Mouse (Mus musculus) neural tube, embryonic 13.5 days (tissue): Measurements from ENCODE around the gene Fras1. TPM values are rescaled to one million over a fixed set of nuclear protein-coding genes. Genes with fewer than 3 reads are reported as not detected.

Experiments
- ATAC-seq: fragments of 200-750 bp; cut with Nextera tagmentation; 2 replicates; pipeline ENCODE4 v1.8.0; 2017; ENCODE audit warnings: low read depth, mild to moderate bottlenecking, moderate TSS enrichment, moderate library complexity
- H3K27ac ChIP-seq: fragments of 300-500 bp; sonication (generic); replicated peaks from 2 replicates; pipeline ENCODE4 v1.5.1; 2015; ENCODE audit warnings: moderate library complexity, mild to moderate bottlenecking, inconsistent platforms
- H3K27me3 ChIP-seq: fragments of 300-500 bp; sonication (generic); 2 replicates; pipeline ENCODE4 v1.6.1; 2015; ENCODE audit warnings: mild to moderate bottlenecking, inconsistent platforms
- H3K36me3 ChIP-seq: fragments of 300-500 bp; sonication (generic); 2 replicates; pipeline ENCODE4 v1.6.1; 2015; ENCODE audit warnings: mild to moderate bottlenecking, inconsistent platforms
- H3K4me1 ChIP-seq: fragments of 300-500 bp; sonication (generic); replicated peaks from 2 replicates; pipeline ENCODE4 v1.6.1; 2015; ENCODE audit warnings: inconsistent platforms
- H3K4me2 ChIP-seq: fragments of 300-500 bp; sonication (generic); 2 replicates; pipeline ENCODE4 v1.6.1; 2015; ENCODE audit warnings: inconsistent platforms, mild to moderate bottlenecking, moderate library complexity
- H3K4me3 ChIP-seq: fragments of 300-500 bp; sonication (generic); 2 replicates; pipeline ENCODE4 v1.5.1; 2015; ENCODE audit warnings: mild to moderate bottlenecking, inconsistent platforms
- H3K9ac ChIP-seq: fragments of 300-500 bp; sonication (generic); 2 replicates; pipeline ENCODE4 v1.6.1; 2015; ENCODE audit warnings: moderate library complexity, mild to moderate bottlenecking, inconsistent platforms
- H3K9me3 ChIP-seq: fragments of 300-500 bp; sonication (generic); 2 replicates; pipeline ENCODE4 v1.6.1; 2016; ENCODE audit warnings: inconsistent platforms
- WGBS: fragments of 180-500 bp; shearing (Covaris S2); methylation state at CpG from one replicate; pipeline ENCODE4 v1.1.7; 2015; 5-methylcytosine and 5-hydroxymethylcytosine counted together
- polyA plus RNA-seq: library from polyadenylated mRNA; unstranded; fragments of >200 nt; fragmentation: Nextera tagmentation; extraction: Ambion mirVana; gene quantifications from 2 replicates; pipeline ENCODE4 v1.2.1, GENCODE M21; 2015

The Fras1 gene
- polyA plus RNA-seq, 1 experiment from 2014 or later: 2.3 TPM

DNA sequence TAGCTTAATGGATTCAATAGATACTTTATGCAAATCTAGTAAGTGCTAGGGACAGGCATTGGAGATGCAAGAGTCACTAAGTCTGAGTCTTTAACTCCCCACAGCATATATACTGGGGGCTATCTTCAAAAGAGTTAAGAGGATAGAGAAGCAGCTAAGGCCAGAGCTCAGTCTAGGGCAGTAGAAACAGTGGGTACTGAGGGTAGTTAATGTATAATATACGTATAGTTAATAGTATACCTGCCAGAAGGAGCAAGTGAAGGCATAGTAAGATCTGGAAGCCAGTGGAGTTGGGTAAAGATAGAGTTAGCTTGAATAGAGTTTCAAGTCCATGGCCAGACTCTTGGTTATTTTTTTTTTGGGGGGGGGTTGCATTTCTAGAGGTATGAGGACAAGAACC lies 128.6 kb downstream of the Fras1 start:
- Histone ChIP-seq H3K4me1 (no peaks in the 10 kb centered on the region), H3K4me3 (no peak overlapping the region), H3K27ac (no peak overlapping the region), H3K27me3 (no peaks in the 10 kb centered on the region), H3K9me3 (no peaks in the 10 kb centered on the region), H3K4me2 (no peak overlapping the region), H3K9ac (no peak overlapping the region), H3K36me3 (no peaks in the 10 kb centered on the region)
- 83% methylated on average over 1 of the region's 1 CpGs for WGBS
- ATAC-seq: no peak

- no peak for ATAC-seq
- Histone ChIP-seq H3K27me3 (no peaks in the 10 kb centered on the region), H3K36me3 (no peaks in the 10 kb centered on the region), H3K4me3 (no peak overlapping the region), H3K4me2 (no peak overlapping the region), H3K9ac (no peak overlapping the region), H3K9me3 (no peaks in the 10 kb centered on the region), H3K27ac (no peak overlapping the region), H3K4me1 (no peaks in the 10 kb centered on the region)
- 85% methylated on average over 5 of the region's 5 CpGs for WGBS
Measured at GRCm38 (mm10) chr5:96511005-96511404, 137.2 kb downstream of the Fras1 start.

DNA sequence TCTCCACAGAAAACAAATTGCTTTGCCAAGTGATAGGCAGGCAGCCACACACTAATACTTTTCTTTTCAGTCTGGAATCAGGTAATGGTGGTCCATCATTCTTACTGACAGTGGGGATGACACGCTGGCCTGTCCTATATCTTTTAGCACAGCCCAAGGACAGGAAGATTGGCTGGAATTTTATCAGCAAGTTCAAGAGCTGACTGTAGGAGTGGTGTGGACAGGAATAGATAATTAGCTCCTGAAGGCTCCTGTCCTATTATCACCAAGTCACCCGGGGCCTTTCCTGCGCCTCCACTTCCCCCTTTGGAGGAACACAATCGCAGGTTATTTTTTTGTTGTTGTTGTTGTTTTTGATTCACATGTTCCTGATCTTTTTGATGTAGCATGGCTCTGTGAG lies 139.6 kb downstream of the Fras1 start:
- Histone ChIP-seq H3K36me3 (no peaks in the 10 kb centered on the region), H3K4me3 (no peak overlapping the region), H3K27me3 (no peaks in the 10 kb centered on the region), H3K9me3 (no peaks in the 10 kb centered on the region), H3K9ac (no peak overlapping the region), H3K27ac (no peak overlapping the region), H3K4me1 (no peaks in the 10 kb centered on the region), H3K4me2 (no peak overlapping the region)
- WGBS: 86% methylated on average over 4 of the region's 4 CpGs
- ATAC-seq: no peak

DNA sequence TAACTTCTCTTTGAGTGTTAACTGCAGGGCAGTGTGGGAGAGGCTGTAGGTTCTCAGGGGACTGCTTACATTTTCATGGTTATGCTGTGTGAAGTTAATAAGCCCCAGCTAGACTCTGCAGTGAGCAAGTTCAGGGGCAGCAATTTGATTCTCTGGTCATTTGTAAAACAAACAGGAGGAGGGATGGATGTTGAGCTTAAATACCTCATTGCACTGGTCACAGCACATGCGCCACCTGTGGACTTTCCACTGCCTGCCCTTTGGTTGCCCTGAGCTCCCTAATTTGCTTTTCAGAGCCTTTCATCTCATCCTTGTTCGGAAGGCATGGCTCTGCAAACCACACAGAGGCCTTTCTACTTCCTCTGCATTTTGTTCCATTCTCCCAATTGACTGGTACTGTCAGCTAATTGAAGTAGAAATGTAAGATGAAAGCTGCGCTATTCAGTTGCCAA lies 142.1 kb downstream of the Fras1 start:
- no peak for ATAC-seq
- 78% methylated on average over 3 of the region's 3 CpGs for WGBS
- Histone ChIP-seq H3K9ac (no peak overlapping the region), H3K36me3 (no peaks in the 10 kb centered on the region), H3K4me1 (no peaks in the 10 kb centered on the region), H3K27me3 (no peaks in the 10 kb centered on the region), H3K4me2 (no peak overlapping the region), H3K4me3 (no peak overlapping the region), H3K9me3 (no peaks in the 10 kb centered on the region), H3K27ac (no peak overlapping the region)

GRCm38 (mm10) chr5:96516329-96516728 lies 142.6 kb downstream of the Fras1 start:
- H3K4me3 ChIP-seq: no peak overlapping the region
- no peak overlapping the region for H3K9ac ChIP-seq
- no peak overlapping the region for H3K4me2 ChIP-seq
- H3K27me3 ChIP-seq: no peaks in the 10 kb centered on the region
- WGBS: 86% methylated on average over 6 of the region's 6 CpGs
- H3K27ac ChIP-seq: no peak overlapping the region
- no peaks in the 10 kb centered on the region for H3K4me1 ChIP-seq
- no peaks in the 10 kb centered on the region for H3K9me3 ChIP-seq
- no peaks in the 10 kb centered on the region for H3K36me3 ChIP-seq
- no peak for ATAC-seq

- WGBS: 92% methylated on average over 9 of the region's 9 CpGs
- Histone ChIP-seq H3K9ac (no peak overlapping the region), H3K4me1 (no peaks in the 10 kb centered on the region), H3K4me3 (no peak overlapping the region), H3K36me3 (no peaks in the 10 kb centered on the region), H3K27me3 (no peaks in the 10 kb centered on the region), H3K4me2 (no peak overlapping the region), H3K27ac (no peak overlapping the region), H3K9me3 (no peaks in the 10 kb centered on the region)
- no peak for ATAC-seq
Measured at GRCm38 (mm10) chr5:96521541-96521940, 147.8 kb downstream of the Fras1 start.

- H3K27me3 ChIP-seq: no peaks in the 10 kb centered on the region
- H3K9ac ChIP-seq: no peak overlapping the region
- H3K27ac ChIP-seq: no peak overlapping the region
- H3K4me2 ChIP-seq: no peak overlapping the region
- no peak overlapping the region for H3K4me3 ChIP-seq
- no peaks in the 10 kb centered on the region for H3K9me3 ChIP-seq
- no peaks in the 10 kb centered on the region for H3K4me1 ChIP-seq
- 81% methylated on average over 5 of the region's 5 CpGs for WGBS
- no peak for ATAC-seq
- H3K36me3 ChIP-seq: no peaks in the 10 kb centered on the region
Measured at GRCm38 (mm10) chr5:96522909-96523409, 149.2 kb downstream of the Fras1 start.

DNA sequence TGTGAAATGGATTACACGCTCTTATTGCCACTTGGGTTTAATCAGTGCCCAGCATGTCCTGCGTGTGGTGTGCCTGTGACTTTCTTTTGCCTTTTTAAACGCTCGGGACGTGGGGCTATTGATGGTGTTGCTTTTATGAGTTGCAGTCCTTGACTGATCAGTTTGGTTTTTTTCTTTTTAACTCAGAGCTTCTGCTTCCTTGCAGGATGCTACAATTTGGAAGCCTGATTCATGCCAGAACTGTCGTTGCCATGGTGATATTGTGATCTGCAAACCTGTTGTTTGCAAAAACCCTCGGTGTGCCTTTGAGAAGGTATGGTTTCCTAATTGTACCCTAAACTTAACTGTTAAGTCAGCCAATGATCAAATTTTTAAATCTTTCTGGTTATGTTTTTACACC lies 154.5 kb downstream of the Fras1 start:
- WGBS: 32% methylated on average over 7 of the region's 7 CpGs
- Histone ChIP-seq H3K9me3 (no peaks in the 10 kb centered on the region), H3K4me2 (no peak overlapping the region), H3K27ac (no peak overlapping the region), H3K27me3 (no peaks in the 10 kb centered on the region), H3K36me3 (no peaks in the 10 kb centered on the region), H3K4me3 (no peak overlapping the region), H3K9ac (no peak overlapping the region), H3K4me1 (no peaks in the 10 kb centered on the region)
- no peak for ATAC-seq

- Histone ChIP-seq H3K4me3 (no peak overlapping the region), H3K36me3 (no peaks in the 10 kb centered on the region), H3K4me2 (no peak overlapping the region), H3K9ac (no peak overlapping the region), H3K27ac (no peak overlapping the region), H3K9me3 (no peaks in the 10 kb centered on the region), H3K4me1 (no peaks in the 10 kb centered on the region), H3K27me3 (no peaks in the 10 kb centered on the region)
- WGBS: 89% methylated on average over 3 of the region's 3 CpGs
- ATAC-seq: no peak
Measured at GRCm38 (mm10) chr5:96530516-96530915, 156.8 kb downstream of the Fras1 start.

GRCm38 (mm10) chr5:96531962-96532361 lies 158.2 kb downstream of the Fras1 start:
- Histone ChIP-seq H3K4me2 (no peak overlapping the region), H3K4me3 (no peak overlapping the region), H3K9ac (no peak overlapping the region), H3K27me3 (no peaks in the 10 kb centered on the region), H3K27ac (no peak overlapping the region), H3K4me1 (no peaks in the 10 kb centered on the region), H3K36me3 (no peaks in the 10 kb centered on the region), H3K9me3 (no peaks in the 10 kb centered on the region)
- ATAC-seq: no peak

- WGBS: 80% methylated on average over 3 of the region's 3 CpGs
- no peaks in the 10 kb centered on the region for H3K9me3 ChIP-seq
- H3K36me3 ChIP-seq: no peaks in the 10 kb centered on the region
- no peak overlapping the region for H3K9ac ChIP-seq
- no peak overlapping the region for H3K4me2 ChIP-seq
- no peak overlapping the region for H3K27ac ChIP-seq
- H3K4me3 ChIP-seq: no peak overlapping the region
- no peaks in the 10 kb centered on the region for H3K4me1 ChIP-seq
- ATAC-seq: no peak
- no peaks in the 10 kb centered on the region for H3K27me3 ChIP-seq
Measured at GRCm38 (mm10) chr5:96536527-96536926, 162.8 kb downstream of the Fras1 start.

DNA sequence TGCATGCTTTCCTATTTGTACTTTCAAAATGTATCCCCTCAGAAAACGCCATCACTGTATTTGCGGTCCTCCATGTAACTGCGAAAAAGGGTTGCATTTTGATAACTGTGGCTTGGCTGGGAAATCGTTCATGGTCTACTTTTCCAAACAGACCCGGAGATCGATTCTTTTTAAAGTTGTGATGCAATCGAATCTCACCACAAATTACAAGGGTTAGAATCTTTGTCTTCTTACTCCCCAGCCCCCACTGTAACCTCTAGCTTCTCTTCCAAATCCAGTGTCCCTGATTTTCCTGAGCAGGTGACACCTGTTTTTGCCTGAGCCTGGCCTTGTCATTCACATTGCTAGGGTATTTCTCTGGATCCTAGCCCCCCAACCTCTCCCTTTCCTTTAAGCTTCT lies 163.2 kb downstream of the Fras1 start:
- H3K36me3 ChIP-seq: no peaks in the 10 kb centered on the region
- H3K27me3 ChIP-seq: no peaks in the 10 kb centered on the region
- ATAC-seq: no peak
- H3K4me3 ChIP-seq: no peak overlapping the region
- WGBS: 95% methylated on average over 7 of the region's 7 CpGs
- H3K4me1 ChIP-seq: no peaks in the 10 kb centered on the region
- no peak overlapping the region for H3K9ac ChIP-seq
- H3K27ac ChIP-seq: no peak overlapping the region
- H3K4me2 ChIP-seq: no peak overlapping the region
- no peaks in the 10 kb centered on the region for H3K9me3 ChIP-seq

DNA sequence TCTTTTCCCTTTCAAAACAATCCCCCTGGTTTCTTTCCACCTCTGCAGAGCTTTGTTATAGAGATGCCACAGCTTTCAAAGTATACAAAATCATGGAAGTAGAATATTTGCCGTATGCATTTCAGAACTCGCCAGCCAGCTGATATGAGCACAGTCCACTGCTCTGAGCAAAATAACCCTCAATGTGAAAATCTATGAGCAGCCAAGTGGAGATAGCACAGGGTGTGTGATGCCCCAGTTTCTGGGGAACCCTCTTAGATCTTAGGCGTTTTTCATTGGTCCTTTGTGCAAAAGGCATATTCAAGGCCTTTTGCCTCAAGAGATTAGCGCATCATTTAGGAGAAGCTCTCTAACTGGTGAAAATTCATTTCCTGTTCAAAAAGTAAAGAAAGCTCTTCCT lies 170.4 kb downstream of the Fras1 start:
- Histone ChIP-seq H3K36me3 (no peaks in the 10 kb centered on the region), H3K4me2 (no peak overlapping the region), H3K4me3 (no peak overlapping the region), H3K4me1 (no peaks in the 10 kb centered on the region), H3K27me3 (no peaks in the 10 kb centered on the region), H3K9ac (no peak overlapping the region), H3K27ac (no peak overlapping the region), H3K9me3 (no peaks in the 10 kb centered on the region)
- ATAC-seq: no peak
- 90% methylated on average over 4 of the region's 4 CpGs for WGBS
